Mouse (Mus musculus) liver, adult (tissue): ENCODE results near the gene Ccnl1.
A peak's percentile ranks its signal among the peaks of the same experiment; 100 is the strongest.

Experiments
- GATA4 ChIP-seq: IDR thresholded peaks from 2 replicates; pipeline ENCODE4 v1.6.1; 2014; ENCODE audit warnings: mild to moderate bottlenecking, low read length; ENCODE audit not compliant: insufficient replicate concordance

Gene Ccnl1

GRCm38 (mm10) chr3:65958102-65958839 lies at the start of gene Ccnl1:
Gene Ccnl1, minus strand, starts transcription at chr3:65958249.
- peak; percentile 45; the same call in 1 of the 2 replicates for TF ChIP-seq GATA4

- no peak for TF ChIP-seq GATA4
These were observed 46.9 kb upstream of the Ccnl1 start for GRCm38 (mm10) chr3:66004989-66005388.

DNA sequence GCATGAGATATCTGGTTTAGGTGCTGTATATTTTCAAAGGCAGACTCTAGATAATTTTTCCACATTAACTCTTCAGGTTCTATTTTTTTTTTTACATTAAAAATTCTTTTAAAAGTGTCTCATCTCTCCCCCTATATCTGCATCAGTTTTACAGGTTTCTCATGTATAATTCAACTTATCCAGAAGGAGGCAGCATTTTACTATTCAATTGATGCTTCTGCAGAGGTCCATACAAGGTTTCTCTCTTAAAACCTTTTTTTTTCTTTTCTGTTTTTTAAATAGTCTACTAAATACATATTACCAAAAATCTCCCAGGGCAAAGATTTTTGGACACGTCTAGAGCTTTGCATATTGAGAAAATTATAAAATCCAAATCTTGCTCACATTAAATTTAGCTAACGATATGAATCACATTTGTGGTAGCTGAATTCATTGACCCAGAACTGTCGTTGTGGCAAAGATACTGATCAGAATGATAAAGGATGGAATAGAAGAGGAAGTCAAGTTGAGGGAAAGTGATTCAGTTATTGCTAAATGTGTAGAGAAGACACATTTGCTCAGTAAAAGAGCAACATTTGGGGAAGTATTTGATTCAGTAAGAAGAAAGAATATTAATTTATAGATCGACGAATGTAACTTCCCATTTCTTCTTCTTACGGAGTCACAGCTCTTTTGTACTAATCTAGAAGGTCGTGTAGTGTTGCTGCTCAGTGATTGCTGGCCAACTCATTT lies 46.3 kb upstream of the Ccnl1 start:
- no peak for TF ChIP-seq GATA4

- TF ChIP-seq GATA4: no peak
These were observed 42.4 kb upstream of the Ccnl1 start for GRCm38 (mm10) chr3:66000400-66000799.

DNA sequence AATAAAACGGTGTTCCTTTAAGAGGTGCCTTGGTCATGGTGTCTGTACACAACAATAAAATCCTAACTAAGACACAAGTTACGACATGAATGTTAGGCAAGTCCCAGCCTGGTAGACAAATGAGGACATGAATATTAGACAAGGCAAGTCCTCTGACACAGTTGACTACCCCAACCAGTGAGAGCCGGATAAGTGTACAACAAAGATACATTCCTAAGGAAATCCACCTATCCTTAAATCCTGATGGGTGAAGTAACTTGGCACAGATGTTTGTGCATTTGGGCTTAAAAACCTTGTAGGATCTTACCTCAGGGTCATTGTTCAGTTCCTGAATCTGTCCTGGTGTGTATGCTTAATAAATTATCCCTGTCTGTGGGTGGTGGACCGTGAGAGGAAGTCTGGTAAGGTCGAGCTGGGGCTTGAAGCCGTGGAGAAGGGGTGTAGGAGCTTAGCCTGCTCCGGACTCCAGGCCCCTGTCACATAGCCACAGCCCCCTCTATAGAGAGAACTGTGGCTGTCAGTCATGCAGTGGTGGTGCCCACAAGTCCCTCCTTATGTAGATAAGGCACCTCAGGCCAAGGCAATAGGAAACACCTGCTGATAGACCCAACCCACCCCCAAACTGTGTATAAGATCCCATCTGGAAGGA lies 39.4 kb upstream of the Ccnl1 start:
- no peak for TF ChIP-seq GATA4

DNA sequence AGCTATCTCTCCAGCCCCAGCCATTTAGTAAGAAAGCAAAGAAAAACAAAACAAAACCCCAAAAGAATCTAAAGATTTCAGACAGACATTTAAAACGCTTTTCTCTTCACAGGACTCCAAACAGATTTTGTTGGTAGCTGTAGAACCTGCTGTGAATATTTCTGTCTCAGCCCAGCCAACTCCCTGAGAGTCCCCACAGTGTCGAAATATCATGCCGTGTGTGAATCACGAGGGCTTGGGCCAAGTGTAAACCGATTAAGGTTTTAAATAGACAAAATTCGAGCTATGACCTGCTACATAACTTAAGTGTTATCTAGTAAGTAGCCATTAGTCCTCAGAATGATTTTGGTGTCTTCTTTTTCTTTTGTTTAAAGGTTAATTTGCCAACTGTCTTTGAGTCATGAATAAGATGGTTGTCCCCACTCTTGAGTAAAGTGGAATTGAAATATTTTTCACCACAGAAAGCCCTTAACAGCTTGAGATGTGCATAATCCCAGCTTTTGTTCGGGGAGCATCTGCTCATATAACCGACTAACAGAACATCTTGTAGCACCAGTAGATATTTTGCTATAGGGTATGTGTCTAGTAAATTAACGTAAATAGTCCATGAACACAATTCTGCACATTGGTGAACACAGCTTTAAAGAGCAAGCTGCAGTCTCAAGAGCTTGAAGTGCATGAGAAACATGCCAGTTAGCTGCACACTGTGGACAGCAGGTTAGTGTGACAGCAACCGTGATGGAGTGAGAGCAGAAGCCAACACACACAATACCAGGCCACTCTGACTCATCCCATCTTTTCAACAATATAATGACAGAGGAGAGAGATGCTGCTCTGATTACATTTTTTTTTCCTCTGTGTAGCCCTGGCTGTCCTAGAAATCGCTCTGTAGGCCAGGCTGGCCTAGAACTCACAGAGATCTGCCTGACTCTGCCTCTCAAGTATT lies 34.6 kb upstream of the Ccnl1 start:
- TF ChIP-seq GATA4: no peak

DNA sequence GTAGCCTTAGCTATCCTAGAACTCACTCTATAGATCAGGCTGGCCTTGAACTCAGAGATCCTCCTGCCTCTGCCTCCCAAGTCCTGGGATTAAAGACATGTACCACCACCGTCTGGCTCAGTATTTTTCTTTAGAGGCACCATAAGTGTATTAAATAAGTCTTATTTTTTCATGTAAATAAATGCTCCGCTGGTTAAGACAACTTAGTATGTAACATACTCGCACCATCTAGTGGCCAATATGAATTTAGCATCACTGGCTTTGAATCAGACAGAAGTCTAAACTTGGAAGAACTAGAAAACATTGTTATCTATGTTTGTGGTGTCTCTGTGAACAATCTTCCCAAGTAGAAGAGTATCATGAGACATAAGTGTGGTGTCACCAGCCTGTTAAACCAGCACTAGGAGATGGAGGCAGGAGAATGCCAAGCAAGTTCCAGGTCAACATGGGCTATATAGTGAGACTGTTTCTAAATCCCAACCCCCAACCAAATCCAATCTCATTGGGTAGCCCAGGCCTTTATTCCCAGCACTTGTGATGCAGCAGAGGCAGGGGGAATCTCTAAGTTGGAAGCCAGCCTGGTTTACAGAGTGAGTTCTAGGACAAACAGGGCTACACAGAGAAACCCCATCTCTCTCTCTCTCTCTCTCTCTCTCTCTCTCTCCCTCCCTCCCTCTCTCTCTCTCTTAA lies 33.1 kb upstream of the Ccnl1 start:
- TF ChIP-seq GATA4: no peak

DNA sequence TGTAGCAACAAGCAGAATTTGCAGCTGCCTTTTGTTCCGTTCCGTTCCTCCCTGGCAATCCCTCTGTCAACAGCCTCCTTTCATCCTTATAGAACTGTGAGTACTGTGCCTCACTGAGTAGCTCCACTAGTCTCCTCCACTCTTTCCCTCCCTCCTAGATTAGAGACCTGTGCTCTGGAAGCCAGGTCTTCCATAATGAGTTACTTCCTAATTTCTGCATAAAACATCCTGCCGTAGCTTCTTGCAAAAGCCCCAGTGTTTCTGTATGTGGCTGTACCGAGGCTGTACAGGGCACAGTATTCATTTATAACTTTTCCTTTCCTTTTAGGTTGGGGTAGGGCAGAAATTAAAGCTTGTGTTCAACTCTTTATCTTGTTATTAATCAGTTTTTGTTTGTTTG lies 32.5 kb upstream of the Ccnl1 start:
- TF ChIP-seq GATA4: no peak

- no peak for TF ChIP-seq GATA4
These were observed 30.9 kb upstream of the Ccnl1 start for GRCm38 (mm10) chr3:65988711-65989495.

- TF ChIP-seq GATA4: no peak
These were observed 18.2 kb upstream of the Ccnl1 start for GRCm38 (mm10) chr3:65976296-65976695.

DNA sequence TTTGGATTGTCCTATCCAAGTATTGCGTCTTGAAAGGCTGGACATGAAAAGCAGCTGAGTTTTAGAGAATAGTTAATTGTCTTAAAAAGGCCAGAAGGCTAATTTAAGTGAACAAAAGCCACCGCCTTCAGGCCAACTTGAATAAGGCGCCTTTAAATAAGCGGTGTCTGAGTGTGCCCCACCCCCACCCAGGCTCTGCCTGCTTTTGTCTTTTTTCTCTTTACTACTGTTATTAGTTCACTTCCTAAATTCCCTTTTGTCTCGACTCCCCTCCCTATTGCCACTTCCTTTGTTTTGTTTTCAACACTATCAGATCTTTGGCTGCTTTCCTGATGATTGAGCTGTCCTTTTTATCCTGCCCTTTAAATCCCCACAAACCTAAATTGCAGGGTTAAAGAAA lies 17.3 kb upstream of the Ccnl1 start:
- no peak for TF ChIP-seq GATA4

GRCm38 (mm10) chr3:65974232-65975058 lies 16.4 kb upstream of the Ccnl1 start:
- TF ChIP-seq GATA4: peak; percentile 61; the same call in 1 of the 2 replicates

DNA sequence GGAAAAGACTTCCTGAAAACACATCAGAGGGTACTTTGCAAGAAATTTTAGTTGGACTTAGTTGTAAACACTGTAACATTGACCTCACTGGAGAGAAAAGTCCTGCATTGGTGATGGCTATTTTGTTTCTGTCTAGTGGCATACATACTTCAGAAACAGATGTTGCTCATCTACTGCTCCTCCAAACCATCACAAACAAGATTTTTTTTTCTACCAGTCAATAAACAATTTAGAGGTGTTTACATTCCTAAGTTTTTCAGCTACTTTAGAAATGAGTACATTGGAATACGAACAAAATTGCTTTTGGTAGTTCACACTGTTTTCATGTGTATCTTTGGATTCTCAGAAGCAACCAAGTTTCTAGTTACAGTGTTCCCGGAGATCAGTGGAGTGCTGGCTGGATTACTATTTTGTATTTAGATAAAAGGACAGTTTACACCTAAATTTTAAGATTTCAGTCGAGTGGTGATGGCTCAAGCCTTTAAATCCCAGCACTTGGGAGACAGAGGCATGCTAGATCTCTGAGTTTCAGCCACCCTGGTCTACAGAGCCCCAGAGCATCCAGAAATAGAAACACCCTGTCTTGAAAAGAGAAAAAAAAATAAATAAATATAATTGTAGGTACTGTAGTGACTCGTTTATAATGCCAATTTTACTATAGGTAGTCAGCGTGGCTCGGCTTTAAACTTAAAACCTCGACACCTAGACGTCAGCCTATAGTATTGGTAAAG lies 15.6 kb upstream of the Ccnl1 start:
- no peak for TF ChIP-seq GATA4
